Mouse (Mus musculus): Measurements from ENCODE around the gene Susd4. TPM values are rescaled to one million over a fixed set of nuclear protein-coding genes. Genes with fewer than 3 reads are reported as not detected.

Gene Susd4
- polyA plus RNA-seq, 1 experiment from 2014 or later = 59.7 TPM

DNA sequence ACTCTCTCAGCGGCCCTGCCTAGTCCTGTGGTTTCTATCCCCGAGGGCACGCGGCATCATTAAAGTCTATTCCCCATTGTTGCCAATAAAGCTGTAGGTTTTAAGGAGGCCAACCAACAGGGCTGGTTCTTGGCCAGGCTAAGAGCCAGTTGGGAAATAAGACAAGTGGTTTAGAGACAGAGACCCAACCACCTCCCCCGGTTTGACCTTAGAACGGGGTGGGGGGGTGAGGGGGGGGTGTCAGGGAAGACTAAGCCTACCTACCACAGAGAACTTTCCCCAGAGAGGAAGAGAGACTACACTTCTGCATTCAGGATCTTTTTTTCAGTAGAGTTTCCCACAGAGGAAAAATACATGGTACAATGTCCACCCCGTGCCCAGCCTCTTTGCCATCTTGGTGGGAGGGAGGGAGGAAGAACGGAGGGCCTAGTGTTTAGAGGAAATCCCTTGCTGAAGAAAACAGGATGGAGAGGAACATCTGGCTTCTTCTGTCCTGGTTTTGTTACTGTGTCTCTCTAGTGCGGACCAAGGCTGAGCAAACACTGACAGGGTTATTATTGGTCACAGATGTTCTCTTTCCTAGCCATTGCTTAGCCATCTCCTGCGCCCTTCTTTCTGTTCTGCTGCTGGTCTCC lies 173.9 kb downstream of the Susd4 start:
- ATAC-seq (ENCODE audit: low FRiP score) = no peak
- Histone ChIP-seq H3K27me3 (no peaks in the 10 kb centered on the region), H3K4me1 (replicated peaks) (peaks cover 13% of the 10 kb centered on the region), H3K9ac (no peak overlapping the region), H3K4me2 (no peak overlapping the region), H3K4me3 (no peak overlapping the region), H3K36me3 (no peaks in the 10 kb centered on the region), H3K9me3 (no peaks in the 10 kb centered on the region), H3K27ac (no peak overlapping the region)
- WGBS = 71% methylated on average over 10 of the region's 10 CpGs

DNA sequence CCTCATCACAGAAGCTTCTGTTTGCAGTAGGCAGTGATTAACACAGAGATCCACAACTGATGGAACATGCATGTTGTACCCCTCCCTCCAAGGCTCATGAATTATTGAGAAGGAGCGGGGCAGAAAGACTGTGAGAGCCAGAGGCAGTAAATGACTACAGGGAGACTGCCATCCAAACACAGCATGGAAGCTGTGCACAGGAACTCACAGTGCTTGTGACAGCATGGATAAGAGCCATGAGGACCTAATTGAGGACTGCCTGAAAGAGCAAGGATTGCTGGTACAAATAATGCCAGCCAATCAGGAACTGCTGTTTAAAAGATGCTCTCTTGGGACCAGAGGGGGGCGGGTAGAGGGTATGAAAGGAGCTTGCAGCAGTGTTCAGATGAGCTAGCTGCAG lies 178.3 kb downstream of the Susd4 start:
- ATAC-seq (ENCODE audit: low FRiP score) = no peak
- Histone ChIP-seq H3K9ac (no peak overlapping the region), H3K4me3 (no peak overlapping the region), H3K9me3 (no peaks in the 10 kb centered on the region), H3K27me3 (no peaks in the 10 kb centered on the region), H3K4me1 (replicated peaks) (peaks cover 13% of the 10 kb centered on the region), H3K4me2 (no peak overlapping the region), H3K36me3 (no peaks in the 10 kb centered on the region), H3K27ac (no peak overlapping the region)
- WGBS = 65% methylated on average over 2 of the region's 2 CpGs

DNA sequence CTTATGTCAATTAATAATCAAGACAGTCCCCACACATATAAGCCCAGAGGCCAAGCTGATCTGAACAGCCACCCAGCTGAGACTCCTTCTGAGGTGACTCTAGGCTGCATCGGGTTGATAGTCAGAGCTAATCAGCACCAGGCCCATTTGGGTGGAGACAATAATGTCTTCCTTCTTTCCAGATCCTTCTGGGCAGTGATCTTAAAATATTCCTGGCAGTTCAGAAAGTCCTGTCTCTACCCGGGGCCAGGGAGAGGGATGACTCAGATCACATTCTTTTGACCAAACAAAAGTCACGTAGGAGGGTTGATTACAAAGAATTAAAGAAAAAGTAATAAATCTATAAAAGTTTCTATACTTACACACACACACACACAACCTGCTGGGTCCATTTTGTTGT lies 180.3 kb downstream of the Susd4 start:
- H3K9me3 ChIP-seq = no peaks in the 10 kb centered on the region
- H3K36me3 ChIP-seq = no peaks in the 10 kb centered on the region
- H3K9ac ChIP-seq = no peak overlapping the region
- peaks cover 9% of the 10 kb centered on the region for H3K4me1 ChIP-seq (replicated peaks)
- WGBS = 87% methylated on average over 3 of the region's 3 CpGs
- no peak overlapping the region for H3K4me3 ChIP-seq
- H3K27me3 ChIP-seq = no peaks in the 10 kb centered on the region
- ATAC-seq (ENCODE audit: low FRiP score) = no peak
- H3K4me2 ChIP-seq = no peak overlapping the region
- no peak overlapping the region for H3K27ac ChIP-seq

DNA sequence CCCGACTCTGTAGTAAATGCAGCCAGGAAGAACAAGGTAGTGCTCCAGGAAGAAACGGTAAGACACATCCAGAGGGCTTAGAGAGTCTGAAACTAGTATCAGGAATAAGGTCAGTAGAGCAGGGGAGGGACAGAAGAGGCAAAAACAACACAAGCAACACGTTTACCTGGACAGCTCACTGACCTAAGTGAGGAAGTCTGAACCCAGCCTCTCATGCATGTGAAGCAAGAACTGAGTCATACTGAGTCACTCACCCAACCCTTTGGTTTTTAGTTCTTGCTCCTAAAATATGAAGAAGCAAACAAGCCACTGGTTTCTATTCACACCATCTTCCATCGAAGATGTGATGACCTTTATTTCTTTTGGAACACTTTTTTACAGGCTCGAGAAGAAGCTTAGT lies 181.0 kb downstream of the Susd4 start:
- H3K27me3 ChIP-seq = no peaks in the 10 kb centered on the region
- H3K9ac ChIP-seq = no peak overlapping the region
- no peak overlapping the region for H3K4me2 ChIP-seq
- peaks cover 9% of the 10 kb centered on the region for H3K4me1 ChIP-seq (replicated peaks)
- WGBS = 82% methylated on average over 5 of the region's 5 CpGs
- ATAC-seq (ENCODE audit: low FRiP score) = no peak
- no peak overlapping the region for H3K4me3 ChIP-seq
- H3K27ac ChIP-seq = no peak overlapping the region
- H3K36me3 ChIP-seq = no peaks in the 10 kb centered on the region
- H3K9me3 ChIP-seq = no peaks in the 10 kb centered on the region

DNA sequence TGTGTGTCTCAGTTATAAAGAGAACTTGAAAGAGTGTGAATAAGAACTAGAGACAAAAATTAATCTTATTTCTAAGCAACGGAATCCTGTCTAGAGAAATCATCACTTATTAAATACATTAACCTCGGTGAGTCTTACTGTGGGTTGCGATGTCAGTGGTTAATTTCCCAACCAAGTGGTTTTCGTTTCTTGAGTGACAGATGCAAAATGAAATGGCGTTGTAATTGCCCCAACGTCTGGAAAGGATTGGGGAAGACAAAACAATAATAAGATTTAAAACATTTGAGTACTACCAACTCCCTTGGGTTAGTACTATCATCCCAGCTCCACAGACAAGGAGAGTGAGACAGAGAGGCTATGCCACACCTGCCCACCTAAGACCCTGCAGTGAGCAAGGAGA lies 181.9 kb downstream of the Susd4 start:
- no peaks in the 10 kb centered on the region for H3K36me3 ChIP-seq
- 84% methylated on average over 6 of the region's 6 CpGs for WGBS
- ATAC-seq (ENCODE audit: low FRiP score) = no peak

More for the DNA sequence above, 181.9 kb downstream of the Susd4 start:
- Histone ChIP-seq H3K27ac (no peak overlapping the region), H3K4me3 (no peak overlapping the region), H3K27me3 (no peaks in the 10 kb centered on the region), H3K4me1 (replicated peaks) (peaks cover 9% of the 10 kb centered on the region), H3K4me2 (no peak overlapping the region), H3K9me3 (no peaks in the 10 kb centered on the region), H3K9ac (no peak overlapping the region)

Other genes with a start within 250 kb of the Susd4 start
- 85.0 and 85.8 TPM in 2 replicates for gene Capn2, start 246.3 kb upstream of the Susd4 start, polyA plus RNA-seq (2015; fragmentation: Nextera tagmentation; extraction: Ambion mirVana)
- gene Capn8, start 198.9 kb upstream of the Susd4 start, polyA plus RNA-seq (2015; fragmentation: Nextera tagmentation; extraction: Ambion mirVana) = 0.10 TPM in 2 replicates
- not detected in 2 replicates for gene Ccdc185, start 14.7 kb upstream of the Susd4 start, polyA plus RNA-seq (2015; fragmentation: Nextera tagmentation; extraction: Ambion mirVana)
- gene Tlr5, start 190.9 kb downstream of the Susd4 start, polyA plus RNA-seq (2015; fragmentation: Nextera tagmentation; extraction: Ambion mirVana) = 0.06 and 0.23 TPM in 2 replicates

Data from hindbrain, embryonic 13.5 days (tissue).